Mouse (Mus musculus): ENCODE measurements around the gene Abhd6. TPM values are rescaled to one million over a fixed set of nuclear protein-coding genes. Genes with fewer than 3 reads are reported as not detected.

Abhd6 gene
- total RNA-seq, 2 experiments from 2014 or later = 2.8 TPM

DNA sequence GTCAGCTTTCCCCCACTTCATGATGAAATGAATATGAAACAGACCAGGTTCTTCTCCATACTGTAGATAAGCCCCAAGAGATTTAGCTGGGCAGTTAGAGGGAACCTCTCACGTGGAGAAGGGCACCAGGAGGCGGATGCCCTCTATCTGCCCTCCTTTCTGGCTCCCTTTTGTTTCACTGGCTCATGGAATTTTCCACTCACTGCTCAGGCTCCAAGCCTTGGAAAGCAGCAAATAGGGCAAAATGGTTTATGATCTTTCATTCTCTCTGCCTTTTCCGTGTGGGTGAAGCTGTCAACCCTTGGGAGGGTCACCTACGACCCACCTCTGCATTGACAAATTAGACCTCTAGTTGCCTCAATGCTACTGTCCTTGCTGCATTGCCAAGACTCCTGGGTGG, 27.8 kb downstream of the Abhd6 start:
- no peak for DNase-seq

DNA sequence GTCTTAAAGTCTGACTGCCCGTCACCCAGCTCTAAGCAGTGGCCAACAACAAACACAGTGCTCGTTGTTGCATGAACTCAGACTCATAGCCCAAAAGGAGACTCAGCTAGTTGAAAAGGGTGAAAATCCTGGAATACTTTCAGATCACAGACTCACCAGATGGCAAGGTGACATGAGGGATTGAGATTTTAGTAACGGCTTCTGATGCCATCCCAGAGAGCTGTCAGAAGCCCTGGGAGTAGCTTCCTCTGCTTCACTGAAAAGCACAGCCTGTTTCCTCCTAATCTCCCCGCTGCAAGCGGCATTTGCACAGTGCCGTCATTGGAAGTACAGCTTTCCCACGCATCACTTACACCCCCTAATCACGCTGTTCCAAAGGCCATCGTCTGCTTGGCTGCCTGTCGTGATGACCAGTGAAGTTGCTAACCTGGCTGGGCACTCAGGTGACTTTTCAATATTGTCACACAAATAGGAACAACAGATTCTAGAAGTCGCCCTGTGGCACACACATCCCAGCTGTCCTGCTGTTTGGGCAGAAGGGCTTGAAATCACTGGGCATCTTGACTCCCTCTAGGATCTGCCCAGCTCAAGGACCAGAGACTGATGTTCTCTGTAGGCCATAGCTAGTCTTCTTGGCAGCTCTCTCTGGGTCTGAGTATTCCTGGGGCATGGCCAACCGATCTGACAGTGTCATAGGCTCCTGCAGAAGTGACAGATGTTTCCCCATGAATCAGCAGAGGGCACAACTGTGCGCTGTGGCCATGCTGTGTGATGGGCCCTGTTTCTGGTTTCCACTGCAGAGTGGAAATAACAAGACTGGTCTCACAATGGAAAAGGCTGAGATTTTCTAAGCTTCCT, 29.6 kb downstream of the Abhd6 start:
- no peak for DNase-seq

GRCm38 (mm10) chr14:8034561-8034960, 31.9 kb downstream of the Abhd6 start:
- DNase-seq = no peak

DNA sequence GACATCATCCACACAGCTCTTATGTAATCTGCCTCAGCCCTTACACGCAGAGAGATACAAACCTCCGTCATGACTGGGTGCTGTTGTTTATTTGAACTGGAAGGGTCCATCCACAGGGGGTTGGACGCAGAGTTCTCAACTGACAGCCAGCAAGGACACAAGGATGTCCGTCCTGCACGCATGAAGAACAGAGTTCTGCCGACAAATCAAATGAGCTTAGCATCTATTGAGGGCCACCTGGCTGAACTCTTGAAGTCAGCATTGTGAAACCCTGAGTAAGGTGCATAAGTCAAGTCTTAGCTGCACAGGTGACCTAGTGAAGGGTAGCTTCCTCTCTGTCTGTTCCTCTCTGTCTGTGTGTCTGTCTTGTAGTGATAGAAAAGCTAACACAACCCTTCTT, 33.2 kb downstream of the Abhd6 start:
- no peak for DNase-seq

- no peak for DNase-seq
These were observed 33.7 kb downstream of the Abhd6 start for GRCm38 (mm10) chr14:8036406-8036805.

- DNase-seq = no peak
These were observed 35.4 kb downstream of the Abhd6 start for GRCm38 (mm10) chr14:8038150-8038549.

DNA sequence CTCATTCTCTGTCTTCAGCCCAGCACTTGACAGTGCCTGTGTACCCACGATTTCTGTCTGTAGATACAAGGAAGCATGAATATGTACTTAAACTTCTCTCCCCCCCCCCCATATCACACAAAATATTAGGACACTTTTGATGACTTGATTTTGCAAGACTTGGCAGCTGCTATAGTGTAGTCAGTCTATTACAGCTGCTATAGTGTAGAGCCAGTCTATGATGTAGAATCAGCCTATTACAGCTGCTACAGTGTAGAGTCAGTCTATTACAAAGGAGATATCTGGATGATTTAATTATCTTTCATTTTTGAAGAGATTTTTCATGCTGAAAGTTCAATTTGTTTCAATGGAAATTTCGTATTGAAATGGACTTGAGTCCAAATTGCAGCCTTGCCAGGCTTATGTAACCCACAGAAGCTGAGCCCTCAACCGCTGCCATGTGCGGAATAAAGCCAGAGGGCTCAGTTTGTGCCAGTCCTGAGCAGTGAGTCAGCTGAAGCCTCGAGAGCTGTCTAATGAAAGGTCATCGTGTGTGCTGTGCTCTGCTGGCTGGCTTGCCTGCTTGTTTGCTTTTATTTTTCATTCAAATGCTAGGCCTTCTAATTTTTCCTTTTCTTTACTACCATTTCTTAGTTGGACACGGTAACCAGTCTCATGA, 36.2 kb downstream of the Abhd6 start:
- peak; percentile 65 for DNase-seq

DNA sequence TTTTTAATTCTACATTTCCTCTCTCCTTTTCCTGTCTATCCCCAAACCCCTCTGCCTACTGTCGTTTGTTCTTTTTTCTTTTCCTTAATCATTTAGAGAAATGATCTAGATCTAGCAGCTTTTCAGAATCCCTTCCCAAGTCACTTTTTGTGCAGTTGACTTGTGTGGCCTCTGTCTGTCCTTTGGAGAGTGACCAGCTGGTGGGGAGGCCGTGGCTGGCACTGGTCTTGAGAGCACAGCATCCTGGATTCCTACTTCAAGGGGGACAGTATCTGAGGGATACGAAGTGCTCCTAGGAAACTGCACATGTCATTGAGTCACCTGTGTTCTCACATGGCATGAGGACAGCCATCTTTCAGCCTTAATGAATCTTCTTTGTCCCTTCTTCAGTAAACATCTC, 37.5 kb downstream of the Abhd6 start:
- no peak for DNase-seq

- DNase-seq = no peak
These were observed 38.4 kb downstream of the Abhd6 start for GRCm38 (mm10) chr14:8040911-8041678.

GRCm38 (mm10) chr14:8042120-8042519, 39.4 kb downstream of the Abhd6 start:
- no peak for DNase-seq

DNA sequence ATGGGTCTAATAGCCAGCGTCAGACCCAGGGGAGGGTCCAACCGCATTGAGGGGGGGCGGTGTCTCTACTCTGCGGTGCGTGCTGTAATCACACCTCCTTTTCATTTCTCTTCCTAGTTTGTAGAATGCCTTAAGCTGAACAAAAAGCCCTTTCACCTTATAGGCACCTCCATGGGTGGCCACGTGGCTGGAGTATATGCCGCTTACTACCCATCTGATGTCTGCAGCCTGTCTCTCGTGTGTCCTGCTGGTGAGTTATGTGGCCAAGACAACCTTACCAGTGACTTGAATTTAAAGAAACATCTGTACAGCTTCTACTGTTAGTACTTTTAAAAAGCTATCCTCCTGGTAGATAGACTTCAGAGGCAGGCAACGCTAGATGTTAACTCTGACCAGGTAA, 39.9 kb downstream of the Abhd6 start:
- no peak for DNase-seq

GRCm38 (mm10) chr14:8044330-8044729, 41.6 kb downstream of the Abhd6 start:
- no peak for DNase-seq

- no peak for DNase-seq
These were observed 42.1 kb downstream of the Abhd6 start for GRCm38 (mm10) chr14:8044786-8045185.

DNA sequence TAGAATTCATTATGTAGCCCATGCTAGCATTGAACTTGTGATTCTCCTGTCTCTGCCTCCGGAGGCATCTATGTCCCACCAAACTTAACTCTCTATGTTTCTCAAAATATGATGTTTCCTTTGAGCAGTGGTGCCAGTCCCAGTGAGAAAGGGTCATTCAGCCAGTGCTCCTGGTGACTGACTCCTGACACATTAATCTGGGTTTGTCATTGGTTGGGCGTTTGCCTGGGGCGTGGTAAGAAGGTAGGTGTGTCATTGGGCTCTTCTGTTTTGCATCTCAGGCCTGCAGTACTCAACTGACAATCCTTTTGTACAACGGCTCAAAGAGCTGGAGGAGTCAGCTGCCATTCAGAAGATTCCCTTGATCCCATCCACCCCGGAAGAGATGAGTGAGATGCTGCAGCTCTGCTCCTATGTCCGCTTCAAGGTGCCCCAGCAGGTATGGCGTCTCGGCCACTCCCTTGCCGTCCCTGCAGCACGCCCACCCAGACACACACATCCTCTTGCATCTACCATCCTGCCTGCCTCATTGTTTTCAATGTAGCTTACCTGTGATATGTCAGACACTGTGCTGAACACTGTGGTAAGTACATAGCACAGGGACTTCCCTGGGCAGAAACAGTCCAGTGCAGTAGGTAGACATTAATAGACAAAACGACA, 42.6 kb downstream of the Abhd6 start:
- DNase-seq = no peak

- DNase-seq = no peak
These were observed 44.1 kb downstream of the Abhd6 start for GRCm38 (mm10) chr14:8046839-8047238.

DNA sequence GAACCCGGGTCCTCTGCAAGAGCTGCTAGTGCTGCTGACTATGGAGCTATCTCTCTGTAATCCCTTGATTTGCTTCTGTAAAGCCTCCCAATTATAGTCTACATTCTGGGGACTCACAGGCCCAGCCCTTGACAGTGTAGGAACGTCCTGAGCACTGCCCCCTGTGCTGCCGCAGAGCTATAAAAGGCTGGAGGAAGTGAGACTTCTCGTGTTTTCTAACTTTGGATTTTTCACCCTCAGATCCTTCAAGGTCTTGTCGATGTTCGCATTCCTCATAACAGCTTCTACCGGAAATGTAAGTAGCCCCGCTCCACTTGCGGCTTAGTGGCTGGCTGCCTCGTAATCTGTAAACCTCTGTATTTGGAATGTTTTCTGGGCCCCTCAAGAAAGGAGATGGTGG, 46.6 kb downstream of the Abhd6 start:
- DNase-seq = no peak

GRCm38 (mm10) chr14:8051869-8052268, 49.2 kb downstream of the Abhd6 start:
- DNase-seq = no peak

DNA sequence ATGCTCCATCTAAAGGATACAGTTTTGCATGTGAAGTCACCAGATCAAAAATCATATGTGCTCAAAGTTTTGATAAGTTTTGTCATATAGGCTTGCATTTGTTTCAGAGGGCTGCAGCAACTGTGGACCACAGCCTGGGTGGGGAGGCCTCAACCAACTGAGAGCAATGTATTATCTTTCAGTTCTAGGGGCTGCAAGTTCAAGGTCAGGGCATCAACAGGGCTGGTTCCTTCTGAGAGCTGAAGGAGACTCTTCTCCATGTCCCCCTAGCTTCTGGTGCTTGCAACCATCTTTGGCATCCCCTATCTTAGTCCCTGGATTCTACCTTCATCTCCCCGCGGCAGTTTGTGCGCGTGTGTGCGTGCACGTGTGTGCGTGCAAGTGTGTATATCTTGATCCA, 50.0 kb downstream of the Abhd6 start:
- no peak for DNase-seq

GRCm38 (mm10) chr14:8054310-8055102, 51.8 kb downstream of the Abhd6 start:
- no peak for DNase-seq

DNA sequence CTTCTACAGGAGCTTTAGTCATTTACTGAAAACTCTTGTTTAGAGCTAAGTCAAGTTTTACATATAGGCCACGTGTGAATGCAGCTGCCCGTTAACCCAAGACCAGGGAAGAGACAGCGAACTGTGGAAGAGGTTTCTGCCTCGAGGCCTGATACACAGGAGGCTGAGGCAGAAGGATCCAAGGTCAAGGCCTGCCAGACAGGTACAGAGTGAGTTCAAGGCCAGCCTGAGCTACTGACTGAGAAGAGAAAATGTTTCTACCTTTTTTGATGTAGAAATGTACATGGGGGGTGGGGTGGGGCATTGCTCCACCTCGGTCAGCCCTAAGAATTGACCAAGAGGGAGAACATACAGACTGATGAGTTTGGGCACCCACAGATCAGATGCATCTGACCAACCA, 53.4 kb downstream of the Abhd6 start:
- no peak for DNase-seq

- no peak for DNase-seq
These were observed 57.2 kb downstream of the Abhd6 start for GRCm38 (mm10) chr14:8059938-8060337.

GRCm38 (mm10) chr14:8062076-8062475, 59.4 kb downstream of the Abhd6 start:
- no peak for DNase-seq

All from gastrocnemius, postnatal 10 days (tissue).